Mouse (Mus musculus): ENCODE results near the gene 5430427O19Rik. TPM values are rescaled to one million over a fixed set of nuclear protein-coding genes. Genes with fewer than 3 reads are reported as not detected.

Gene 5430427O19Rik
- 0.05 and 0.13 TPM in 2 replicates for polyA plus RNA-seq (2016; fragmentation: Nextera tagmentation; extraction: Ambion mirVana)

DNA sequence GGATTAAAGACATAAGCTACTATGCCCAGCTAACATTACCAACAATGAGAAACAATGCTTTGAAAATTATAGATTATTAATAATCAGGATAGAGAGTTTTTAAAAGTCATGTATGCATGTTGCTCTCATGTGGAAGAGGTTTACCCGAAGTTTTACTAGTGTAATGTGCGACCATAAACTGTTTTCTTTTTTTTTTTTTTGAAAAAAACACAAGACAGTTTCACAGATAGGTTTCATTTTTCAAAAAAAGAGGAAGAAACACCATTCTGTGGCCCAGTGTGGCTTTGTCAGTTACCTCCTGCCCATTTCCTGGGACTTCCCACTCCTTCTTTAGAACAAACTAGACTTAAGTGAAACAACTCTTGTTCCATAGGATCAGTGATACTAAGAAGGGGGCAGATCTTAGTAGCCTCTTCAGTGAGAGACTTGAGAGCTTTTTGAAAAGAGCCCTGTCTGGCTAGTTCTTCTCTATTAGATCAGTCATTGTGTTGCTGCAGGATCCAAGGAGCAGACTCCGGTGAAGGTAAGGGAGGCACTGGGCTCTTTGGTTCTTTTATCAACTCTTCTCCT lies at the start of gene 5430427O19Rik:
Gene 5430427O19Rik (plus strand): TSS at position 441 of the 570 bp plus-strand sequence.
- no peak for ATAC-seq (ENCODE audit: insufficient number of reproducible peaks, insufficient read depth, low FRiP score, low TSS enrichment, low read depth)
- H3K4me3 ChIP-seq (replicated peaks): no peak within 1 kb of the TSS
- H3K4me1 ChIP-seq (replicated peaks): no peaks in the 10 kb centered on the region
- no peaks in the 10 kb centered on the region for H3K27me3 ChIP-seq
- no peak within 1 kb of the TSS for H3K9ac ChIP-seq (replicated peaks)
- no peaks in the 10 kb centered on the region for H3K36me3 ChIP-seq
- WGBS: 85% methylated on average over 3 of the region's 3 CpGs
- no peak within 1 kb of the TSS for H3K4me2 ChIP-seq
- H3K9me3 ChIP-seq: no peaks in the 10 kb centered on the region
- H3K27ac ChIP-seq: no peak within 1 kb of the TSS

GRCm38 (mm10) chrX:85827719-85828453 lies 42.3 kb upstream of the 5430427O19Rik start:
- Histone ChIP-seq H3K4me2 (no peak overlapping the region), H3K36me3 (no peaks in the 10 kb centered on the region), H3K9ac (replicated peaks) (no peak overlapping the region), H3K4me1 (replicated peaks) (no peaks in the 10 kb centered on the region), H3K4me3 (replicated peaks) (no peak overlapping the region), H3K9me3 (no peaks in the 10 kb centered on the region), H3K27ac (no peak overlapping the region), H3K27me3 (no peaks in the 10 kb centered on the region)
- 79% methylated on average over 3 of the region's 3 CpGs for WGBS
- no peak for ATAC-seq (ENCODE audit: insufficient number of reproducible peaks, insufficient read depth, low FRiP score, low TSS enrichment, low read depth)

GRCm38 (mm10) chrX:85829000-85829399 lies 41.2 kb upstream of the 5430427O19Rik start:
- Histone ChIP-seq H3K27me3 (no peaks in the 10 kb centered on the region), H3K4me1 (replicated peaks) (no peaks in the 10 kb centered on the region), H3K4me3 (replicated peaks) (no peak overlapping the region), H3K27ac (no peak overlapping the region), H3K4me2 (no peak overlapping the region), H3K9ac (replicated peaks) (no peak overlapping the region), H3K9me3 (no peaks in the 10 kb centered on the region), H3K36me3 (no peaks in the 10 kb centered on the region)
- no peak for ATAC-seq (ENCODE audit: insufficient number of reproducible peaks, insufficient read depth, low FRiP score, low TSS enrichment, low read depth)

GRCm38 (mm10) chrX:85839174-85839573 lies 31.0 kb upstream of the 5430427O19Rik start:
- no peaks in the 10 kb centered on the region for H3K4me1 ChIP-seq (replicated peaks)
- no peak overlapping the region for H3K4me3 ChIP-seq (replicated peaks)
- no peak for ATAC-seq (ENCODE audit: insufficient number of reproducible peaks, insufficient read depth, low FRiP score, low TSS enrichment, low read depth)
- no peaks in the 10 kb centered on the region for H3K36me3 ChIP-seq
- no peaks in the 10 kb centered on the region for H3K9me3 ChIP-seq
- no peaks in the 10 kb centered on the region for H3K27me3 ChIP-seq
- no peak overlapping the region for H3K9ac ChIP-seq (replicated peaks)
- no peak overlapping the region for H3K4me2 ChIP-seq
- H3K27ac ChIP-seq: no peak overlapping the region

DNA sequence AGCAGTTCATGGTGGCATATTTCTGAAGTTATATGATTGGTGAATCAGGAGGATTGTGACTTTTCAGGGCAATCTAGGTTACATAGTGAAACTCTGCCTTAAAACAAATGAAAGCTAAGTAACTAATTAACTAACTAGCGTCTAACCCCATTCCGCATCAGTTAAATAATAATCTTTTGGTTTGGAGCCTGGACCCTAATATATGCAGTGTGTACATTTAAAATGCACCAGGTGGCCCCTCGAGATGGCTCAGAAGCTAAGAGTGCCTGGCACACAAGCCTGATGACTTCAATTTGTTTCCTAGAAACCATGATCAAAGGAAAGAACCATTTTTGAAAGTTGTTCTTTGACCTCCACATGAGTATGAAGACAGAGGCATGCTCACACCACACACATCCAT lies 14.2 kb upstream of the 5430427O19Rik start:
- no peak for ATAC-seq (ENCODE audit: insufficient number of reproducible peaks, insufficient read depth, low FRiP score, low TSS enrichment, low read depth)
- H3K27me3 ChIP-seq: no peaks in the 10 kb centered on the region
- 68% methylated on average over 3 of the region's 3 CpGs for WGBS
- H3K36me3 ChIP-seq: no peaks in the 10 kb centered on the region
- no peak overlapping the region for H3K27ac ChIP-seq
- H3K4me2 ChIP-seq: no peak overlapping the region
- no peaks in the 10 kb centered on the region for H3K9me3 ChIP-seq
- no peak overlapping the region for H3K4me3 ChIP-seq (replicated peaks)
- H3K9ac ChIP-seq (replicated peaks): no peak overlapping the region
- no peaks in the 10 kb centered on the region for H3K4me1 ChIP-seq (replicated peaks)

DNA sequence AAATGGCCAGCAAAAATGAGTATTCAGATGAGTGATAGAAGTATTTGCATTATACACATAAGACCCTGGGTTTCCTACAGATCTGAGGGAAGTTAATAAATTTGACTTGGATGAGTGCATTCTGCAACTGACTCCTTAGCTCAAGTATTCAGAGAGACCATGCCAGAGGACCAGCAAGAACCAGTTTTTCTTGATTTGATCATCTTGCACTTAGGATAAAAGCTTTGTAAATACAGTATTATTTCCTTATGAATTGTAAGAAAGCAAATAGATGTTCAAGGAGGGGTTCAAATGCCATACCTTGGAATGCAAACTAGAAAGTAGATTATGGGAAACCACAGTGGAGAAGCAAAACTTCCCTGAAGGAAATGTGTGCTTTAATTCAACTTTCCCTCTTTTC lies 13.0 kb upstream of the 5430427O19Rik start:
- no peak overlapping the region for H3K9ac ChIP-seq (replicated peaks)
- H3K27me3 ChIP-seq: no peaks in the 10 kb centered on the region
- H3K36me3 ChIP-seq: no peaks in the 10 kb centered on the region
- no peak overlapping the region for H3K4me2 ChIP-seq
- no peaks in the 10 kb centered on the region for H3K4me1 ChIP-seq (replicated peaks)
- H3K9me3 ChIP-seq: no peaks in the 10 kb centered on the region
- no peak overlapping the region for H3K4me3 ChIP-seq (replicated peaks)
- ATAC-seq (ENCODE audit: insufficient number of reproducible peaks, insufficient read depth, low FRiP score, low TSS enrichment, low read depth): no peak
- H3K27ac ChIP-seq: no peak overlapping the region

- ATAC-seq (ENCODE audit: insufficient number of reproducible peaks, insufficient read depth, low FRiP score, low TSS enrichment, low read depth): no peak
- H3K4me1 ChIP-seq (replicated peaks): no peaks in the 10 kb centered on the region
- H3K4me3 ChIP-seq (replicated peaks): no peak overlapping the region
- H3K4me2 ChIP-seq: no peak overlapping the region
- no peaks in the 10 kb centered on the region for H3K27me3 ChIP-seq
- H3K36me3 ChIP-seq: no peaks in the 10 kb centered on the region
- WGBS: 70% methylated on average over 3 of the region's 3 CpGs
- no peaks in the 10 kb centered on the region for H3K9me3 ChIP-seq
- H3K9ac ChIP-seq (replicated peaks): no peak overlapping the region
- H3K27ac ChIP-seq: no peak overlapping the region
These were observed 2.1 kb upstream of the 5430427O19Rik start for GRCm38 (mm10) chrX:85868079-85868478.

DNA sequence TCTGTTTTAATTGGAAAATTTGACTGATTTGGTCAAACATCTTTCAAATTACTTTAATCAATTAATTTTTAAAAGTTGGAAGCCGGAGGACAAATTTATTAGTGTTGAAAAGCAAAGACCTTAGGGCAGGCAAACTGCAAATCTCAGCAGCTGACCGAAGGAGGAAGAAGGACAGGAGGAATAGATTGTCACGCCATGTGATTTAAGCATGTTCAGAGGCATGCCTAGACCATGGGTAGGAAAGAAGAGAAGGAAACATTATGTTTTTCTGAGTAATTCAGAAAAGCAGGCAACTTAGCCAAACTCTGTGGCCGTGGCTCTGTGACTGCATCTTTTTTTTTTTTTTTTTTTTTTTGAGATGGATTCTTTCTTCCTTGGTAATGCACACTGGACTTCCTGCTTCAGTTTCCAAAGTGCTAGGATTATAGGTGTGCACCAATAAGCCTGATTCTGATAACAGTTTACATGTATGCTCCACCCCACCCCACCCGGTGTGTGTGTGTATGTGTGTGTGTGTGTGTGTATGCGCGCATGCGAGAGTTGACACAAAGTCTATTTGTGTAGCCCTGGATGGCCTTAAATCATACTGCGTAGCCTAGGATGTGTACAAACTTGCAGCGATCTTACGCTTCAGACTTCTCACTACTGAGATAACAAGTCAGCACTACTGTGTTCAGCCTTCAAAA lies 1.4 kb downstream of the 5430427O19Rik start:
- 93% methylated on average over 11 of the region's 11 CpGs for WGBS
- no peak overlapping the region for H3K27ac ChIP-seq
- no peaks in the 10 kb centered on the region for H3K4me1 ChIP-seq (replicated peaks)

GRCm38 (mm10) chrX:85874367-85874766 lies 4.2 kb downstream of the 5430427O19Rik start:
- no peak overlapping the region for H3K4me3 ChIP-seq (replicated peaks)
- H3K4me1 ChIP-seq (replicated peaks): no peaks in the 10 kb centered on the region
- no peak for ATAC-seq (ENCODE audit: insufficient number of reproducible peaks, insufficient read depth, low FRiP score, low TSS enrichment, low read depth)
- no peaks in the 10 kb centered on the region for H3K9me3 ChIP-seq
- WGBS: 92% methylated on average over 4 of the region's 4 CpGs
- H3K27me3 ChIP-seq: no peaks in the 10 kb centered on the region
- no peak overlapping the region for H3K27ac ChIP-seq
- no peak overlapping the region for H3K4me2 ChIP-seq
- H3K9ac ChIP-seq (replicated peaks): no peak overlapping the region
- no peaks in the 10 kb centered on the region for H3K36me3 ChIP-seq

More for the DNA sequence above, 1.4 kb downstream of the 5430427O19Rik start:
- no peaks in the 10 kb centered on the region for H3K27me3 ChIP-seq
- H3K36me3 ChIP-seq: no peaks in the 10 kb centered on the region
- no peaks in the 10 kb centered on the region for H3K9me3 ChIP-seq
- ATAC-seq (ENCODE audit: insufficient number of reproducible peaks, insufficient read depth, low FRiP score, low TSS enrichment, low read depth): no peak
- no peak overlapping the region for H3K4me3 ChIP-seq (replicated peaks)
- H3K9ac ChIP-seq (replicated peaks): no peak overlapping the region
- no peak overlapping the region for H3K4me2 ChIP-seq

- Histone ChIP-seq H3K4me2 (no peak overlapping the region), H3K4me3 (replicated peaks) (no peak overlapping the region), H3K9me3 (no peaks in the 10 kb centered on the region), H3K36me3 (no peaks in the 10 kb centered on the region), H3K27ac (no peak overlapping the region), H3K27me3 (no peaks in the 10 kb centered on the region), H3K4me1 (replicated peaks) (no peaks in the 10 kb centered on the region), H3K9ac (replicated peaks) (no peak overlapping the region)
- ATAC-seq (ENCODE audit: insufficient number of reproducible peaks, insufficient read depth, low FRiP score, low TSS enrichment, low read depth): no peak
These were observed 5.8 kb downstream of the 5430427O19Rik start for GRCm38 (mm10) chrX:85875951-85876350.

GRCm38 (mm10) chrX:85877747-85878146 lies 7.6 kb downstream of the 5430427O19Rik start:
- 85% methylated on average over 2 of the region's 2 CpGs for WGBS
- Histone ChIP-seq H3K4me2 (no peak overlapping the region), H3K4me1 (replicated peaks) (no peaks in the 10 kb centered on the region), H3K27me3 (no peaks in the 10 kb centered on the region), H3K9ac (replicated peaks) (no peak overlapping the region), H3K27ac (no peak overlapping the region), H3K9me3 (no peaks in the 10 kb centered on the region), H3K4me3 (replicated peaks) (no peak overlapping the region), H3K36me3 (no peaks in the 10 kb centered on the region)
- ATAC-seq (ENCODE audit: insufficient number of reproducible peaks, insufficient read depth, low FRiP score, low TSS enrichment, low read depth): no peak
